Mouse (Mus musculus) spleen, adult 2 months (tissue): ENCODE measurements around the gene Nck1. TPM values are rescaled to one million over a fixed set of nuclear protein-coding genes. Genes with fewer than 3 reads are reported as not detected.

Source experiments
- DNase-seq, 2 experiments: peaks; one replicate each; pipeline versions ENCODE4 v3.0.0 to v3.0.0-alpha.2; 2012 to 2021; ENCODE audit warnings: low spot score in 2 of 2, low read depth in 1 of 2
- H3K27ac ChIP-seq: fragments of 200-500 bp; 2 replicates; pipeline ENCODE4 v1.5.1; 2012; ENCODE audit warnings: low read length, inconsistent platforms; ENCODE audit not compliant: insufficient read depth
- H3K27me3 ChIP-seq: fragments of 200-500 bp; 2 replicates; pipeline ENCODE4 v1.6.1; 2012; ENCODE audit warnings: mild to moderate bottlenecking, moderate library complexity, low read length, inconsistent platforms; ENCODE audit not compliant: control insufficient read depth, insufficient read depth
- H3K36me3 ChIP-seq: fragments of 200-500 bp; 2 replicates; pipeline ENCODE4 v1.6.1; 2012; ENCODE audit warnings: mild to moderate bottlenecking, low read length, inconsistent platforms; ENCODE audit not compliant: control insufficient read depth, insufficient read depth
- H3K4me1 ChIP-seq: fragments of 200-500 bp; 2 replicates; pipeline ENCODE4 v1.6.1; 2011; ENCODE audit warnings: inconsistent platforms; ENCODE audit not compliant: control insufficient read depth, insufficient read depth, insufficient read length
- H3K4me3 ChIP-seq: fragments of 200-500 bp; 2 replicates; pipeline ENCODE4 v1.5.1; 2011; ENCODE audit warnings: mild to moderate bottlenecking, inconsistent platforms; ENCODE audit not compliant: insufficient read depth, insufficient read length; ENCODE audit errors: extremely low read depth
- CTCF ChIP-seq: fragments of 200-500 bp; IDR thresholded peaks from 2 replicates; pipeline ENCODE4 v1.5.1; 2011; ENCODE audit warnings: mild to moderate bottlenecking, inconsistent platforms; ENCODE audit not compliant: insufficient read depth, insufficient read length, insufficient replicate concordance; ENCODE audit errors: extremely low read depth
- POLR2A ChIP-seq: fragments of 200-500 bp; IDR thresholded peaks from 2 replicates; pipeline ENCODE4 v1.6.1; 2011; ENCODE audit warnings: low read depth, low read length, inconsistent platforms
- WGBS: fragments of 180-500 bp; shearing (Covaris S2); methylation state at CpG from one replicate; pipeline ENCODE4 v1.1.7; 2018; 5-methylcytosine and 5-hydroxymethylcytosine counted together
- polyA plus RNA-seq: library from polyadenylated mRNA; depleted of rRNA; stranded (reverse); fragments of >200 nt; gene quantifications from 2 replicates; pipeline ENCODE4 v1.2.3, GENCODE M21; 2012; rRNA removed

The Nck1 gene
- polyA plus RNA-seq, 1 experiment, result 2.2 TPM

DNA sequence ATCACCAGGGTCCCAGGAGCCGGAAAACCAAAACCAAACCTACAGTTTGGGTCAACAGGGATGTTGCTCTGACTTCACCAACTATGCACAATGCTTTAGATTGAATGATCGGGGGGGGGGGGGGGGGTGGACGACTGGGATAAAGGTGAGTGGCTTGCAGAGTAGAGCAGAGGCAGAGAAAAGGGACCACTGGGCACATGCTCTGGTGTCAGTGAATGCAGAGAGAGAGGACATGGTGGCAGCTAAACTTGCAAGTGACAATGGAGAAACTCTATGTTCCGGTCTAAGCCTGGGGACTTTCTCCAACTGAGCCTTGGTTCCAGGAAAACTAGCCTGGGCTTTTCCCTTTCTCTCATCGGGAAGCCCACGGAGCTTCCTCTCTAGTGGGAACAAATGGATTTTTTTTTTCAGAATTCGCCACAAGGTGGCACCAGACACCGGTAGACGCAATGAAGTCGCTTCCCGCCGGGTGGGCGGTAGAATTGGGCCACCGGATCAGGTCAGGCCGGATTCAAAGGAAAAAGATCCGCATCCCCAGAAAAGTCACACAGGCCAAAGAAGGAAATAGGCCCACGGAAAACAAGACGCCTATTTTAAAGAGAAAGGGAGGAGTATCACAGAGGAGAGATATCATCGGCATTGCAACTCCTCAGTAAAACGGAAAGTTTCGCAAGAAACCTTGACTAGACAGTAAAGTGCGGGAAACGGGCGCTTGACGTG, 91.8 kb downstream of the Nck1 start:
- no peak overlapping the region for H3K27ac ChIP-seq
- peak; percentile 32 to 52 for DNase-seq
- WGBS, result 6% methylated on average over 25 of the region's 25 CpGs

DNA sequence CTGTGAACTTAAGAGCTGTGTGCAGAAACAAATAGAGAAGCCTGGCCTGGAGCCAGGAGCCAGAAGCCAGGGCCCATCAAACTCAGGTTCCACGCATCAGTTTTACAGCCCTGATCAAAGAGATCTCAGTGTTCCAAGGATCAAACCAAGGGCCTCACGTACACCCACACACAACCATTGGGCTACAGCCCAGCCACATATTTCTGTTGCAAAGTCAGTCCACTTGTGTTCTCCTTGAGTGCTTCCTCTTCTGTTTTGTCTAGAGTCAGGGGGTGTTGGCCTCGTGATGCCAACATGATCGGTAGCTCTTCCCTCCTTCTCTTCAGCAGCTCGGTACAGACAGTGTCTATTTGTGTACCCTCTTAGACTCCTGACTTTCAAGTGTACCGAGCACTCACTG, 93.5 kb downstream of the Nck1 start:
- no peak for DNase-seq
- WGBS, result 43% methylated on average over 6 of the region's 6 CpGs
- Histone ChIP-seq H3K4me1 (no peaks in the 10 kb centered on the region; the same call in 1 of the 2 replicates), H3K27ac (no peak overlapping the region), H3K4me3 (no peak overlapping the region), H3K27me3 (no peaks in the 10 kb centered on the region), H3K36me3 (no peaks in the 10 kb centered on the region)
- no peak for TF ChIP-seq POLR2A

More for the DNA sequence above, 91.8 kb downstream of the Nck1 start:
- Histone ChIP-seq H3K4me3 (peak overlapping the region; percentile 51; the same call in 1 of the 2 replicates), H3K36me3 (no peaks in the 10 kb centered on the region), H3K4me1 (peaks cover 6% of the 10 kb centered on the region; the same call in 1 of the 2 replicates), H3K27me3 (no peaks in the 10 kb centered on the region)
- no peak for TF ChIP-seq POLR2A
- TF ChIP-seq CTCF, result peak; percentile 71

DNA sequence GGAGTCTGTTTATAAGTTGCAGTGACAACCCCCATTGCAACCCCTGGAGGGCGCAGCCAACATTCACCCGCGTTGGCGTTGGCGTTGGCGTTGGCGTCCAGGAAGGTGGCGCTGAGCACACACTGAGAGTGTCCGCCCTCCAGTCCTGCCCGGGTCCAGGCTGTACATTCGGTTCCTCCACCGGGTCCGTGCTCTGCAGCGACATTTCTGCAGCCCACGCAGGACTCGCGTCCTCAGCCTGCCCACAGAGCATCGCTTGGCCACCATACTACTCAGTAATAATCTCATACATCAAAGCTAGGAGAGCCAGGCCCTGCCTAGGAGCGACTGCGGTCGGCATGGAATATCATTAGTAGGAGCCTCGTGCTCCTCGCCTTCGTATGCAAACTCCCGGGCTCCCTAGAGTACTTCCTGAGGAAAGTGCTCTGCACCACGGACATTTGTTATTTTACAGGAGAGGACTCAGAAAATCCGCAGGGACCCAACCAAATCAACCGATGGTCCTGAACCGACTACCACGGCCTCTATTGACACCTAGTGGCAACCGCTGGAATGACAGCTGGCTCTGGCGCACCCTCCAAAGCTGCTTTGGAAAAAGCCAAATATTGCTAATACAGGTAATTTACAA, 99.8 kb downstream of the Nck1 start:
- TF ChIP-seq POLR2A (no peak), CTCF (peak; percentile 76; the same call in 1 of the 2 replicates)
- peak overlapping the region; percentile 57 for H3K4me3 ChIP-seq
- 3% methylated on average over 32 of the region's 32 CpGs for WGBS
- H3K27ac ChIP-seq, result no peak overlapping the region
- H3K27me3 ChIP-seq, result no peaks in the 10 kb centered on the region
- no peaks in the 10 kb centered on the region for H3K36me3 ChIP-seq
- no peaks in the 10 kb centered on the region; the same call in 1 of the 2 replicates for H3K4me1 ChIP-seq
- DNase-seq, result peak; percentile 31 to 64

Other genes with a start within 250 kb of the Nck1 start
- gene Il20rb, start 59.3 kb downstream of the Nck1 start, polyA plus RNA-seq, result 0.68 and 1.2 TPM in 2 replicates
- 0.07 and 0.14 TPM in 2 replicates for gene Slc35g2, start 25.0 kb upstream of the Nck1 start, polyA plus RNA-seq
- gene Stag1, start 51.7 kb upstream of the Nck1 start, polyA plus RNA-seq, result 2.1 and 2.5 TPM in 2 replicates